Mouse (Mus musculus): Measurements from ENCODE around the gene Utp11. TPM values are rescaled to one million over a fixed set of nuclear protein-coding genes. Genes with fewer than 3 reads are reported as not detected.
"Not testable (repeated sequence)": the region's sequence is repeated elsewhere in the genome, so short reads cannot be mapped to it uniquely, and the experiment has no call there.

The Utp11 gene
- polyA plus RNA-seq, 1 experiment from 2014 or later: 78.9 TPM

DNA sequence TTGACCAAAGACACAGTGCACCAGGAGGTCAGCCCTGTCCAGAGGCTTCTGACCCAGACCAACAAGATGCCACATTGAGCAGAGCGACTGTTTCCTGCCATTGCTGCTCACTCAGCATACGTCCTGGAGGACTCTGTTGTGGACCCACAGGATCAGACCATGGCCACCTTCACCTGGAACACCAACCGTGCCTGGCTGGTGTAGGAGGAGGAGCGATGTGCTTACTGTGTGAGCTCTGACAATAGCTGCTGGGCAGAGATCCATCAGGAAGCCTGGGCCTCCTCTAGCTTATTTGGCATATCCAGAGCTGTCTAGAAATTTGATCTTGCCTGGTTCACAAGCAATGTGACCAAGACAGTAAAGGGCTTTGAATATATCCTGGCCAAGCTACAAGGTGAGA, 25.7 kb upstream of the Utp11 start:
- Histone ChIP-seq H3K27ac (replicated peaks; ENCODE audit: low read depth, low read length) (no peak overlapping the region), H3K9me3 (ENCODE audit: control insufficient read depth, low read length) (no peaks in the 10 kb centered on the region), H3K36me3 (ENCODE audit: control insufficient read depth, insufficient read depth, low read length) (peaks cover 17% of the 10 kb centered on the region; the same call in 1 of the 2 replicates), H3K4me1 (ENCODE audit: control insufficient read depth, insufficient read depth, low read length) (peaks cover 7% of the 10 kb centered on the region), H3K4me2 (ENCODE audit: low read depth, severe bottlenecking) (no peak overlapping the region), H3K9ac (ENCODE audit: low read length) (no peak overlapping the region), H3K27me3 (ENCODE audit: control insufficient read depth, insufficient read depth, low read length) (no peaks in the 10 kb centered on the region), H3K4me3 (ENCODE audit: low read depth, low read length) (no peak overlapping the region)
- DNase-seq (ENCODE audit: low spot score): no peak
- WGBS: 92% methylated on average over 4 of the region's 4 CpGs
- no peak for ATAC-seq (ENCODE audit: insufficient number of reproducible peaks, low FRiP score, low TSS enrichment, low read depth)

DNA sequence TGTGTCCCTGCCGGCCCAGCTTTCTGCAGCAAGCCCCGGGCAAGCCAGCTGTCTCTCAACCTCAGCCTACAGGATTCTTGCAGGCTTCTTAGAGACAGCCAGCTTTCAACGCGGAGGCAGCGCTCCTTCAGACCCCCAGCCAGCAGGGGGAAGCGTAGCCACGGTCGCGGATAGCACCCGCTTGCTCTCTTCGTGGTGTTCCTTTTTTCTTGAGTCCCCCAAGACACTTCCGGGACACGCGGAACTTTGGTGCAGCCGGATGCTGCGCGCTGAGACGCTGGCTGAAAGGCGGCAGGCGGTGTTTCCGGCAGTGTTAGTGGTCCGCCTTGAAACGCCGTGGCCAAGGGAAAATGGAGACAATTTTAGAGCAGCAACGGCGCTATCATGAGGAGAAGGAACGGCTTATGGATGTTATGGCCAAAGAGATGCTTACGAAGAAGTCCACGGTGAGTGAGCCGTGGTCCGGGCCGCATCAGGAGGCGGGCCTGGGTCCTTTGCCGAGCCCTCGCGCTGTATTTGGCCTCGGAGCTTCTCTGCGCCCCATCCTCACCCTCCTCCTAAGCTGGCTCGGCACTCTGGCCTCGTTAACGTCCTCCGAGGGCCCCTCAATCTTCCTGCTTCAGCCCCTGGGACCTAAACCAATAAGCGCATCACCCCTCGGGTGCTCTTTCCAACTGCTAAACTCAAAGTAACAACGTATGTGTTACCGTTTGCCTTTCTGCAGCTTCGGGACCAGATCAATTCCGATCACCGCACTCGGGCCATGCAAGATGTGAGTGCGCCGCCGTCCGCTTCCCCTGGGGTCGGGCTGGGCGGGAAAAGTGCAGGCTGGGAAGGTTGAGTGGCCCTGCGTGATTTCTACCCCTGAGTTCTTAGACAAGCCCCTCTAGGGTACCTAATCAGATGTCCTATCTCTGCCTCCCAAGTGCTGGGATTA, 21.4 kb upstream of the Utp11 start, which contains the start of gene Sf3a3:
Gene Sf3a3, plus strand, starts transcription at position 232 of the 937 bp plus-strand sequence.
- Histone ChIP-seq H3K9ac (ENCODE audit: low read length) (peak within 1 kb of the TSS; percentile 91), H3K9me3 (ENCODE audit: control insufficient read depth, low read length) (no peaks in the 10 kb centered on the region), H3K27ac (replicated peaks; ENCODE audit: low read depth, low read length) (peak within 1 kb of the TSS; percentile 70; the same call in 1 of the 2 replicates), H3K36me3 (ENCODE audit: control insufficient read depth, insufficient read depth, low read length) (peaks cover 7% of the 10 kb centered on the region; the same call in 1 of the 2 replicates), H3K4me3 (ENCODE audit: low read depth, low read length) (peak within 1 kb of the TSS; percentile 97), H3K4me1 (ENCODE audit: control insufficient read depth, insufficient read depth, low read length) (peaks cover 15% of the 10 kb centered on the region), H3K27me3 (ENCODE audit: control insufficient read depth, insufficient read depth, low read length) (no peaks in the 10 kb centered on the region), H3K4me2 (ENCODE audit: low read depth, severe bottlenecking) (peak within 1 kb of the TSS; percentile 82)
- DNase-seq (ENCODE audit: low spot score) (peak; percentile 96), ATAC-seq (ENCODE audit: insufficient number of reproducible peaks, low FRiP score, low TSS enrichment, low read depth) (peak; percentile 79)
- WGBS: under 1% methylated on average over 57 of the region's 57 CpGs

- not testable (repeated sequence) for ATAC-seq (ENCODE audit: insufficient number of reproducible peaks, low FRiP score, low TSS enrichment, low read depth)
- 79% methylated on average over 5 of the region's 5 CpGs for WGBS
Measured at GRCm38 (mm10) chr4:124713850-124714249, 20.4 kb upstream of the Utp11 start.

DNA sequence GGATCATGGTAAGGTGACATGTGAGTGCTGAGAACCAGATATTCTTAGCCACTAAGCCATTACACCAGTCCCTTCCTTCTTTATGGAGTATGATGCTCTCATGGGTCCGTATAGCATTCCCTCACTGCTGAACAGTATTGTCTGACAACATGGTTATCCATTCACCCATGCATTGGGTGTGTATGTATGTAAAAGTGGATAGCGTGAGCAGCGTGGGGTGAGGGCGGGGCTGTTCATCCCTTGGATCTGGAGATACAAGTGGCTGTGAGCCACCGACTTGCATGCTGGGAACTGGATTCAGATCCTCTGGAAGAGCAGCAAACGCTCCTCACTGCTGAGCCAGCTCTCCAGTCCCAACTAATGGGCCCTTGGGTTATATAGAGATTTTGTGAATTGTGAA, 19.2 kb upstream of the Utp11 start:
- Histone ChIP-seq H3K9ac (ENCODE audit: low read length) (no peak overlapping the region), H3K27me3 (ENCODE audit: control insufficient read depth, insufficient read depth, low read length) (no peaks in the 10 kb centered on the region), H3K4me2 (ENCODE audit: low read depth, severe bottlenecking) (no peak overlapping the region), H3K36me3 (ENCODE audit: control insufficient read depth, insufficient read depth, low read length) (no peaks in the 10 kb centered on the region), H3K4me3 (ENCODE audit: low read depth, low read length) (no peak overlapping the region), H3K4me1 (ENCODE audit: control insufficient read depth, insufficient read depth, low read length) (peaks cover 27% of the 10 kb centered on the region), H3K27ac (replicated peaks; ENCODE audit: low read depth, low read length) (no peak overlapping the region), H3K9me3 (ENCODE audit: control insufficient read depth, low read length) (no peaks in the 10 kb centered on the region)
- DNase-seq (ENCODE audit: low spot score): no peak
- no peak for ATAC-seq (ENCODE audit: insufficient number of reproducible peaks, low FRiP score, low TSS enrichment, low read depth)
- WGBS: 86% methylated on average over 6 of the region's 6 CpGs

More at GRCm38 (mm10) chr4:124713850-124714249, 20.4 kb upstream of the Utp11 start:
- not testable (repeated sequence) for H3K36me3 ChIP-seq (ENCODE audit: control insufficient read depth, insufficient read depth, low read length); DNase-seq (ENCODE audit: low spot score); H3K9me3 ChIP-seq (ENCODE audit: control insufficient read depth, low read length); H3K27me3 ChIP-seq (ENCODE audit: control insufficient read depth, insufficient read depth, low read length); H3K4me3 ChIP-seq (ENCODE audit: low read depth, low read length); H3K27ac ChIP-seq (replicated peaks; ENCODE audit: low read depth, low read length); H3K4me2 ChIP-seq (ENCODE audit: low read depth, severe bottlenecking); H3K9ac ChIP-seq (ENCODE audit: low read length)
- H3K4me1 ChIP-seq (ENCODE audit: control insufficient read depth, insufficient read depth, low read length): peaks cover 22% of the 10 kb centered on the region

DNA sequence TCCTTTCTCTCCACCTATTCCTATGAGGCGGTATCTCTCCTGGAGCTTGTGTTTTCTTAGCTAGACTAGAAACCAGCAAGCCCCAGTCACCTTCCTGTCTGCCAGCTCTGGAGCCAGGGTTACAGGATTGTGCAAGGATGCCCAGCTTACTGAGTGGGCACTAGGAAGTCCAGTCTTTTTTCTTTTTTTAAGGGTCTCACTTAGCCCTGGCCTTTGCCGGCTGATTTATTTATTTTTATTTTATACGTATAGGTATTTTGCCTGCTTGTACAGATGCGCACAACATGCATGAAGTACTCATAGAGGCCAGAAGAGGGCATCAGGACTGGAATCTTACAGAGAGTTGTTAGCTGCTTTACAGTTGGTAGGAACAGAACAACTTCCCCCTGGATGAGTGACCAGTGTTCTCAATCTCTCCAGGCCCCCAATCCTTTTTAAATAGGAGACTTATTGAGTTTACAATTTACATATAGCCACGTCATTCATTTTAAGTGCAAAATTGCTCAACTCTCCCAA, 17.4 kb upstream of the Utp11 start:
- WGBS: 16% methylated on average over 5 of the region's 5 CpGs
- H3K27ac ChIP-seq (replicated peaks; ENCODE audit: low read depth, low read length): no peak overlapping the region
- peak; percentile 63 for DNase-seq (ENCODE audit: low spot score)
- H3K27me3 ChIP-seq (ENCODE audit: control insufficient read depth, insufficient read depth, low read length): no peaks in the 10 kb centered on the region
- H3K4me1 ChIP-seq (ENCODE audit: control insufficient read depth, insufficient read depth, low read length): peaks cover 30% of the 10 kb centered on the region
- ATAC-seq (ENCODE audit: insufficient number of reproducible peaks, low FRiP score, low TSS enrichment, low read depth): no peak
- no peak overlapping the region for H3K9ac ChIP-seq (ENCODE audit: low read length)
- no peaks in the 10 kb centered on the region for H3K9me3 ChIP-seq (ENCODE audit: control insufficient read depth, low read length)
- no peaks in the 10 kb centered on the region for H3K36me3 ChIP-seq (ENCODE audit: control insufficient read depth, insufficient read depth, low read length)
- H3K4me2 ChIP-seq (ENCODE audit: low read depth, severe bottlenecking): no peak overlapping the region
- no peak overlapping the region for H3K4me3 ChIP-seq (ENCODE audit: low read depth, low read length)

- peak overlapping the region; percentile 99 for H3K27ac ChIP-seq (replicated peaks; ENCODE audit: low read depth, low read length)
- H3K9ac ChIP-seq (ENCODE audit: low read length): peak overlapping the region; percentile 48; the same call in 1 of the 2 replicates
- H3K27me3 ChIP-seq (ENCODE audit: control insufficient read depth, insufficient read depth, low read length): no peaks in the 10 kb centered on the region
- 3% methylated on average over 18 of the region's 18 CpGs for WGBS
- H3K4me3 ChIP-seq (ENCODE audit: low read depth, low read length): no peak overlapping the region
- peak; percentile 68 for DNase-seq (ENCODE audit: low spot score)
- H3K4me1 ChIP-seq (ENCODE audit: control insufficient read depth, insufficient read depth, low read length): peaks cover 33% of the 10 kb centered on the region
- no peaks in the 10 kb centered on the region for H3K36me3 ChIP-seq (ENCODE audit: control insufficient read depth, insufficient read depth, low read length)
- no peak for ATAC-seq (ENCODE audit: insufficient number of reproducible peaks, low FRiP score, low TSS enrichment, low read depth)
- H3K9me3 ChIP-seq (ENCODE audit: control insufficient read depth, low read length): no peaks in the 10 kb centered on the region
- H3K4me2 ChIP-seq (ENCODE audit: low read depth, severe bottlenecking): peak overlapping the region; percentile 43
Measured at GRCm38 (mm10) chr4:124709961-124710446, 16.6 kb upstream of the Utp11 start.

GRCm38 (mm10) chr4:124708518-124709477, 15.4 kb upstream of the Utp11 start:
- no peaks in the 10 kb centered on the region for H3K27me3 ChIP-seq (ENCODE audit: control insufficient read depth, insufficient read depth, low read length)
- peak overlapping the region; percentile 12; the same call in 1 of the 2 replicates for H3K4me3 ChIP-seq (ENCODE audit: low read depth, low read length)
- H3K9me3 ChIP-seq (ENCODE audit: control insufficient read depth, low read length): no peaks in the 10 kb centered on the region
- peak; percentile 99 for DNase-seq (ENCODE audit: low spot score)
- peak overlapping the region; percentile 99 for H3K27ac ChIP-seq (replicated peaks; ENCODE audit: low read depth, low read length)
- peak overlapping the region; percentile 45 for H3K9ac ChIP-seq (ENCODE audit: low read length)
- WGBS: under 1% methylated on average over 41 of the region's 41 CpGs
- ATAC-seq (ENCODE audit: insufficient number of reproducible peaks, low FRiP score, low TSS enrichment, low read depth): peak; percentile 89
- peaks cover 45% of the 10 kb centered on the region for H3K4me1 ChIP-seq (ENCODE audit: control insufficient read depth, insufficient read depth, low read length)
- peak overlapping the region; percentile 43 for H3K4me2 ChIP-seq (ENCODE audit: low read depth, severe bottlenecking)
- H3K36me3 ChIP-seq (ENCODE audit: control insufficient read depth, insufficient read depth, low read length): no peaks in the 10 kb centered on the region

DNA sequence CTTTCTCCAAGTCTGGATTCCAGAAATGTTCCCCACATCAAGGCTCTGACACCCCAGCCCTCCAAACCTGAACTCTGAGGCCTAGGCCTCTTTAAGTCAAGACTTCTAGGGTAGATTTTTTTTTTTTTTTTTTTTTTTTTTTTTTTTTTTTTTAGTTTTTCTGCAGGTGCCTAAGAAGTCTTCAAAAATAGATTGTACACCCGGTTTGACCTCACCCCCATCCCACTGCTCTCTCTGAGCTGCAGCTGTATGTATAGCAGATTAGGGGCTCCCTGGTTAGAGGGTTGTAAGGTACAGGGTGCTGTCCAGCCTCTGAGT, 14.8 kb upstream of the Utp11 start:
- not testable (repeated sequence) for DNase-seq (ENCODE audit: low spot score); H3K9ac ChIP-seq (ENCODE audit: low read length); H3K9me3 ChIP-seq (ENCODE audit: control insufficient read depth, low read length); H3K27me3 ChIP-seq (ENCODE audit: control insufficient read depth, insufficient read depth, low read length); H3K4me3 ChIP-seq (ENCODE audit: low read depth, low read length); H3K36me3 ChIP-seq (ENCODE audit: control insufficient read depth, insufficient read depth, low read length)
- peak; percentile 1; the same call in 1 of the 2 replicates for ATAC-seq (ENCODE audit: insufficient number of reproducible peaks, low FRiP score, low TSS enrichment, low read depth)
- peaks cover 51% of the 10 kb centered on the region for H3K4me1 ChIP-seq (ENCODE audit: control insufficient read depth, insufficient read depth, low read length)
- WGBS: 17% methylated on average over 1 of the region's 1 CpGs
- H3K27ac ChIP-seq (replicated peaks; ENCODE audit: low read depth, low read length): peak overlapping the region; percentile 99
- peak overlapping the region; percentile 43; the same call in 1 of the 2 replicates for H3K4me2 ChIP-seq (ENCODE audit: low read depth, severe bottlenecking)
